Mouse (Mus musculus) layer of hippocampus, adult 8-10 months (tissue): ENCODE measurements around the gene Scube1. TPM values are rescaled to one million over a fixed set of nuclear protein-coding genes. Genes with fewer than 3 reads are reported as not detected.
A peak's percentile ranks its signal among the peaks of the same experiment; 100 is the strongest.

Source experiments
- DNase-seq, 2 experiments: peaks; one replicate each; pipeline ENCODE4 v3.0.0; 2022; ENCODE audit warnings: low spot score in 2 of 2
- total RNA-seq, 4 experiments: library from RNA; stranded (reverse); gene quantifications; 2 replicates each; pipeline ENCODE4 v1.2.4; 2022

The Scube1 gene
- total RNA-seq, 4 experiments from 2014 or later = 17.6 to 18.5 (median 18.2) TPM

GRCm38 (mm10) chr15:83567728-83568127, 157.1 kb downstream of the Scube1 start:
- no peak for DNase-seq

DNA sequence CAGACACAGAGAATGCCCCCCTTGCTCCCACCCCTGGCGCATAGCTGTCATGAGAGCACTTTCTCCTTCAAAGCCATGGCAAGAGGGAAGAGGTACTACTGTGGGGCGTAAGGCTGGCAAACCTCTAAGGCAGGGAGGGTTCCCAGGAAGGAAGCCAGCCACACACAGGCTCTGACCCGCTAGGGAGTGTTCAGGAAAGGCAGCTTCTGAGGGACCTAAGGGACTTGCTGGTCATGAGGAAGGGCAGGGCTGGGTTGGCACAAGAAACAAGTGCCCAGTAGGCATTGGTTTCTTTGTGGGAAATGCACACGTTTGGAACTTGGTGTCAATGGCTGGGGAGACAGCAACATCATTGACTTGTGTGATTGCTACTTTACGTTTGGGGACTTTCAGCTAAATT, 158.8 kb downstream of the Scube1 start:
- no peak for DNase-seq

DNA sequence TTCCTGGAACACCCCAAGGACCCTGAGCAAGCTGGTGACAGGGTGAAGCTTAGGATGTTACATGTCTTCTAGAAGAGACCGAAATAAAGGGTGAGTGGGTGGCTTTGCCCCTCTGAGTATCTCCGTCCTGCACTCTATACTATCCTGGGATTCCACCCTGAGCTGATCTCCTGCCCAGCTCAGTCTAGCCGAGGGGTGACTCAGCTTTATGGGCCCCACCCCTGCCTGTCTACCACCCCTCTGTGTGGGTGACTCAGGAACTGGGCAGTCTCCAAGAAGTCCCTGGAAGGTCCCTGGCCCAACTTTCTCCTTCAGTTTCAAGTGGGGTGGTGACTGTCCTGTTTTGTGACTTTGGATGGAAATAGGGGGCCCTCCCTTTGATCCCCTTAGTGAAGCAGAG, 159.4 kb downstream of the Scube1 start:
- no peak for DNase-seq

DNA sequence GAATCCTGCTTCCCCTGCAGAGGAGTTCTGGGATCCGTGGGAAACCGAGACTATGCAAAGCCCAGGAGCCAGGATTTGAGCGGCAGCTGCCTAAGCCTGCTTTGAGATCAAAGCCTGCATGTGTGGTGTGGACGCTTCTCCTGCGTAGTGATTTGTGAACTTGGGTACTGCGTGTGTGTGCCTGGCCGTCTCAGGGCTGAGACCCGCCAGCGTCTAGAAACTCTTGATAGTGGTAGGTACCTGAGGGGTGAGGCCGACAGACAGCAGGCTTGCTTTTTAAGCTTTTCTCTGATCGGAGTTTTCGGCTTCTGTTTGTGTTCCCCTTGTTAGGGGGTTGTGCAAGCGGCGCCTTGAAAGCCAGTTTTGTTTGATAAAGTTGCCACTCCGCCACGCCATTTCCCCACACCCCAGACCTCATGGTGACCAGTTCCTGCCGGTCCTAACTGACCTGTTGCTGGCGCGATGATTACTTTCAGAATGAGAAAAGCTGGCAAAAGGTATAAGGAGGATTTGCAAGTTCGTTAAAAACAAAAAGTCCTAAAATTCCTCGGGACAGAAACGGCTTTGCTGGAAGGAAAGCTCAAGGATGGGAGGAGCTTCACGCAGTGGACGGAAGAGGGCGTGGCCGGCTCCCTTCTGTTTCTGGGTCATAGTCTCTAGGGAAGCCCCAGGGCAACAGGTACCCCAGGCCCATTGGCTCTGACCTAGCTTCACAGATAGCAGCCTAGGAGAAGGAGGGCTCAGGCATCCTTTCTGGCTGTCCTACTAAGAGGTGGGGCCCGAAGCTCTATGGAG, 160.8 kb downstream of the Scube1 start:
- no peak for DNase-seq

- DNase-seq = no peak
These were observed 161.4 kb downstream of the Scube1 start, which contains the start of the genes Tspo and Mcat for GRCm38 (mm10) chr15:83563327-83563856. Gene Tspo, plus strand, starts transcription at chr15:83563592. Gene Mcat, minus strand, starts transcription at chr15:83563787.

- DNase-seq = peak; percentile 73 to 75
These were observed 162.1 kb downstream of the Scube1 start for GRCm38 (mm10) chr15:83562626-83563270.

DNA sequence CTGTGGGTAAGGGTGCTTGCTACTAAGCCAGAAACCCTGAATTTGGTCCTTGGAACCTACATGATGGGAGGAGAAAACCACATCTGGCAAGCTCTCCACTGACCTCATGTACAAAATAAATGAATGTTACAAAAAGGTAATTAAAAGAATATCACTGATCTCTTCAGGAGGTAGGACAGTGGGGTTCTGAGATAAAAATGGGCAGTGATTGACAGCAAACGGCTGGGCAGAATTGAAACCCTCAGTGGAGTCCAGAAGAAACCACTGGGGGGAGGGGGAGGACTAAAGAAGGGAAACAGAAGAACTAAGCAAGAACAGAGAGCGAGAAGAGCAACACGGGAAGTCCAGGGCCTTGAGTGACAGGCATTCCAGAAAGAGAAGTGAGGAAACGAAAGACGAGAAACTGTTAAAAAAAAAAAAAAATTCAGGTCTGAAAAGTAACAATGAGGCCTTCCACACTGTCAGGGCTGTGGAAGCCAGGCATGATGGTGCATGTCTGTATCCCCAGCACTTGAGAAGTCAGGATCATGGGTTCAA, 163.8 kb downstream of the Scube1 start:
- no peak for DNase-seq

DNA sequence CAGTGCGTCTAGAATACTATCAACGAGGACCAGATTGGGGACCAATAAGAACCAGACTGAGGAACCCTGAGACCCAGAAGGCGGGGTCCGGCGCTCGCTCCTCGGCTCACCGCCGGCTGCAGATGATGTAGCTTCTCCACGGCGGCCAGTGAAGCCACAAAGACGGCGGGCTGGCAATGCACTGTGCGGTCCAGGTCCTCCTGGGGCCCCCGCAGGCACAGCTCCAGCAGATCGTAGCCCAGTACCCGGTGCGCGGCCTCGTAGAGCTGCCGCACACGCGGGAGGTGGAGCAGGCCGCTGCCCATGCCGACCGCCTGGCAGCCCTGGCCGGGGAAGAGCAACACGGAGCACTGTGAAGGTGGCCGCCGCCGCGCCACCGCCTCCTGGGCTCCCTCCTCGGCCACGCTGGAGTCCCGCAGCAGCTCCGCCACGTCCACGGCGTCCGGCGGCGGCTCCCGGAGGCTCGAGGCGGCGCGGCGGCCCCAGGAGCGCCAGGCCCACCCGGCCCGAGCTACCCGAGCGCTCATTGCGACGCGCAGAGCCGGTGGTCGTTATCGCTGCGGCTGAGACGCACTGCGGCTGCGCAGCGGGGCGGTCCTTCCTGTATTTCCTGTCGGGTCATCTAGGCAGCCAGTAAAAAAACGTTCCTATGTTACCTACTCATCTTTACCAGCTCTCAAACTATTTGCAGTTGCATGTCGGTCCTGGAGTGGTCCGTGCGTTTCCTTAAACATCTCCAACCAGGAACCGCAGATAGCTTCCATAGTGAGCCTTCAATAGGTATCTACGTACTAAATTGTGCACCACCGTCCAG, 169.5 kb downstream of the Scube1 start:
- DNase-seq = peak; percentile 78 to 83

Other genes with a start within 250 kb of the Scube1 start
- gene Ttll1, start 214.1 kb downstream of the Scube1 start, total RNA-seq = 10 to 100 TPM; 32.0 to 40.0 (median 36.2) TPM
- gene Bik, start 198.2 kb downstream of the Scube1 start, total RNA-seq = under 1 TPM in 3 of 4 experiments, not detected in 1; 0.40 to 0.66 (median 0.47) TPM
- gene Tspo, start 161.4 kb downstream of the Scube1 start, total RNA-seq = 10 to 100 TPM in 2 of 4 experiments, 1 to 10 TPM in 2; 7.0 to 23.0 (median 12.5) TPM
- gene Mcat, start 161.2 kb downstream of the Scube1 start, total RNA-seq = 10 to 100 TPM; 24.6 to 28.3 (median 26.9) TPM
- 10 to 100 TPM in 3 of 4 experiments, 1 to 10 TPM in 1; 9.5 to 13.3 (median 11.7) TPM for gene Ttll12, start 129.9 kb downstream of the Scube1 start, total RNA-seq
- gene Mpped1, start 54.4 kb upstream of the Scube1 start, total RNA-seq = 100 to 1,000 TPM; 164 to 204 (median 185) TPM